ENCODE assay signal across 9 mouse cellular contexts in genomic region chr9:108136930-108137462, GRCm38 (mm10). TPM values are rescaled to one million over a fixed set of nuclear protein-coding genes. Genes with fewer than 3 reads are reported as not detected.
DNase-seq lines count a peak whose midpoint lies in the region; ATAC-seq and TF ChIP-seq lines count a peak whose summit lies in the region.
"Had no signal": no experiment of that assay in that cellular context is flagged by ENCODE, and none has a peak within 500 bp of the region (broad histone marks: within the 10 kb centered on the region; RNA-seq: fewer than 3 reads in every experiment).

No protein-coding gene starts in this region.

- 0 out of 2 replicates have a peak overlapping the region, but pooled peaks have one; percentile 5 for H3K27ac ChIP-seq in embryonic facial prominence, embryonic 13.5 days
- H3K27ac ChIP-seq in stomach, postnatal 0 days (replicated peaks), result no peak overlapping the region
- no peak overlapping the region for H3K27ac ChIP-seq in hindbrain, embryonic 16.5 days (ENCODE audit: low read depth, low read length)
- H3K27ac ChIP-seq: midbrain, embryonic 13.5 days had no signal

- 66% methylated on average over 6 of the region's 6 CpGs for WGBS in embryonic facial prominence, embryonic 13.5 days
- 58% methylated on average over 6 of the region's 6 CpGs for WGBS in stomach, postnatal 0 days
- WGBS in hindbrain, embryonic 16.5 days, result 72% methylated on average over 6 of the region's 6 CpGs

- ATAC-seq in embryonic facial prominence, embryonic 13.5 days (ENCODE audit: insufficient number of reproducible peaks, insufficient read depth, low FRiP score, low TSS enrichment, low read depth), result no peak
- ATAC-seq in stomach, postnatal 0 days (ENCODE audit: low FRiP score, low TSS enrichment), result peak; percentile 24; the same call in 1 of the 2 replicates
- ATAC-seq in hindbrain, embryonic 16.5 days, result no peak
- ATAC-seq: midbrain, embryonic 13.5 days had no signal

- no peak for TF ChIP-seq EP300 in stomach, postnatal 0 days (optimal IDR thresholded peaks at IDR 0.05)

- no peaks in the 10 kb centered on the region for H3K27me3 ChIP-seq in embryonic facial prominence, embryonic 13.5 days
- no peaks in the 10 kb centered on the region for H3K27me3 ChIP-seq in stomach, postnatal 0 days (ENCODE audit: control insufficient read depth, insufficient read depth, low read length)
- no peaks in the 10 kb centered on the region for H3K27me3 ChIP-seq in hindbrain, embryonic 16.5 days (replicated peaks; ENCODE audit: control insufficient read depth, insufficient read depth, low read length)
- H3K27me3 ChIP-seq: midbrain, embryonic 13.5 days had no signal

- 0 out of 2 replicates have a peak overlapping the region, but pooled peaks have one; percentile 27 for H3K9ac ChIP-seq in embryonic facial prominence, embryonic 13.5 days
- H3K9ac ChIP-seq in stomach, postnatal 0 days (ENCODE audit: low read length), result no peak overlapping the region
- no peak overlapping the region; the same call in 1 of the 2 replicates for H3K9ac ChIP-seq in hindbrain, embryonic 16.5 days (ENCODE audit: low read depth, low read length)
- H3K9ac ChIP-seq: midbrain, embryonic 13.5 days had no signal

- TF ChIP-seq CTCF in stomach, postnatal 0 days (IDR thresholded peaks at IDR 0.05; ENCODE audit: low read depth), result no peak

- H3K4me2 ChIP-seq in embryonic facial prominence, embryonic 13.5 days, result peak overlapping the region; percentile 24
- no peak overlapping the region for H3K4me2 ChIP-seq in stomach, postnatal 0 days (replicated peaks; ENCODE audit: low read depth)
- H3K4me2 ChIP-seq in hindbrain, embryonic 16.5 days (ENCODE audit: low read length), result no peak overlapping the region
- H3K4me2 ChIP-seq: midbrain, embryonic 13.5 days had no signal

- H3K9me3 ChIP-seq in embryonic facial prominence, embryonic 13.5 days, result no peaks in the 10 kb centered on the region
- no peaks in the 10 kb centered on the region for H3K9me3 ChIP-seq in stomach, postnatal 0 days (ENCODE audit: control insufficient read depth, low read length)
- no peaks in the 10 kb centered on the region for H3K9me3 ChIP-seq in hindbrain, embryonic 16.5 days (ENCODE audit: control insufficient read depth, low read length)
- H3K9me3 ChIP-seq: midbrain, embryonic 13.5 days had no signal

- DNase-seq in right cerebral cortex, adult 18-20 months, result peak; percentile 87
- DNase-seq in right cerebral cortex, postnatal 14 days, result no peak
- peak; percentile 80 for DNase-seq in layer of hippocampus, adult 9-11 months
- DNase-seq in stomach, postnatal 0 days (ENCODE audit: low spot score), result no peak
- no peak for DNase-seq in natural killer cell, adult 2 months (ENCODE audit: low spot score in 2 of 2)
- DNase-seq in B cell, adult 2 months, result no peak

- no peaks in the 10 kb centered on the region for H3K36me3 ChIP-seq in embryonic facial prominence, embryonic 13.5 days
- H3K36me3 ChIP-seq in stomach, postnatal 0 days (ENCODE audit: control insufficient read depth, insufficient read depth, low read length), result no peaks in the 10 kb centered on the region
- H3K36me3 ChIP-seq in hindbrain, embryonic 16.5 days (ENCODE audit: control insufficient read depth, insufficient read depth, low read length), result peaks cover 8% of the 10 kb centered on the region

- H3K4me1 ChIP-seq in embryonic facial prominence, embryonic 13.5 days, result peaks cover 14% of the 10 kb centered on the region
- no peaks in the 10 kb centered on the region; the same call in 1 of the 2 replicates for H3K4me1 ChIP-seq in stomach, postnatal 0 days (replicated peaks; ENCODE audit: control insufficient read depth, insufficient read depth)
- H3K4me1 ChIP-seq in hindbrain, embryonic 16.5 days (ENCODE audit: control insufficient read depth, insufficient read depth, low read depth, low read length), result no peaks in the 10 kb centered on the region
- H3K4me1 ChIP-seq: midbrain, embryonic 13.5 days had no signal

- H3K4me3 ChIP-seq in embryonic facial prominence, embryonic 13.5 days, result no peak overlapping the region
- H3K4me3 ChIP-seq in stomach, postnatal 0 days (ENCODE audit: low read depth, low read length), result no peak overlapping the region
- H3K4me3 ChIP-seq in hindbrain, embryonic 16.5 days (ENCODE audit: low read length), result no peak overlapping the region
- H3K4me3 ChIP-seq: midbrain, embryonic 13.5 days had no signal

RNA-seq across cellular contexts. Expression of gene Apeh, which starts 42.6 kb away (rescaled TPM):
- polyA plus RNA-seq in embryonic facial prominence, embryonic 13.5 days (2015; fragmentation: Nextera tagmentation; extraction: Ambion mirVana), result 40.8 and 45.6 TPM in 2 replicates
- 35.4 and 38.4 TPM in 2 replicates for polyA plus RNA-seq in stomach, postnatal 0 days (2015; fragmentation: Nextera tagmentation; extraction: Ambion mirVana)
- polyA plus RNA-seq in hindbrain, embryonic 16.5 days (2015; fragmentation: Nextera tagmentation; extraction: Ambion mirVana), result 58.6 and 60.9 TPM in 2 replicates

RNA-seq across cellular contexts. Expression of gene Bsn, which starts 53.2 kb away (rescaled TPM):
- polyA plus RNA-seq in embryonic facial prominence, embryonic 13.5 days (2015; fragmentation: Nextera tagmentation; extraction: Ambion mirVana), result 0.63 and 0.69 TPM in 2 replicates
- 1.6 and 2.0 TPM in 2 replicates for polyA plus RNA-seq in stomach, postnatal 0 days (2015; fragmentation: Nextera tagmentation; extraction: Ambion mirVana)
- polyA plus RNA-seq in hindbrain, embryonic 16.5 days (2015; fragmentation: Nextera tagmentation; extraction: Ambion mirVana), result 8.7 and 9.5 TPM in 2 replicates

RNA-seq across cellular contexts. Expression of gene Rnf123, which starts 53.9 kb away (rescaled TPM):
- polyA plus RNA-seq in embryonic facial prominence, embryonic 13.5 days (2015; fragmentation: Nextera tagmentation; extraction: Ambion mirVana), result 31.2 and 36.2 TPM in 2 replicates
- 13.8 and 15.7 TPM in 2 replicates for polyA plus RNA-seq in stomach, postnatal 0 days (2015; fragmentation: Nextera tagmentation; extraction: Ambion mirVana)
- 47.6 and 53.9 TPM in 2 replicates for polyA plus RNA-seq in hindbrain, embryonic 16.5 days (2015; fragmentation: Nextera tagmentation; extraction: Ambion mirVana)

RNA-seq across cellular contexts. Expression of gene Mst1, which starts 56.8 kb away (rescaled TPM):
- polyA plus RNA-seq in embryonic facial prominence, embryonic 13.5 days (2015; fragmentation: Nextera tagmentation; extraction: Ambion mirVana), result 0.38 and 1.0 TPM in 2 replicates
- 4.4 and 4.8 TPM in 2 replicates for polyA plus RNA-seq in stomach, postnatal 0 days (2015; fragmentation: Nextera tagmentation; extraction: Ambion mirVana)
- not detected in 2 replicates for polyA plus RNA-seq in hindbrain, embryonic 16.5 days (2015; fragmentation: Nextera tagmentation; extraction: Ambion mirVana)

Comparison
In these comparisons a context has a peak if more than half of its experiments do, and no peak if none do; other contexts are left out.
1. DNase-seq: peak in right cerebral cortex, adult 18-20 months (single experiment) and layer of hippocampus, adult 9-11 months (single experiment); none in right cerebral cortex, postnatal 14 days (single experiment), stomach, postnatal 0 days (single experiment), natural killer cell, adult 2 months (0 of 2) and B cell, adult 2 months (0 of 2).